Mouse (Mus musculus) forebrain, postnatal 0 days (tissue): ENCODE measurements around the gene Ifit1bl1. TPM values are rescaled to one million over a fixed set of nuclear protein-coding genes. Genes with fewer than 3 reads are reported as not detected.

Experiments
- ATAC-seq: fragments of 200-750 bp; cut with Nextera tagmentation; 2 replicates; pipeline ENCODE4 v1.8.0; 2017; ENCODE audit warnings: mild to moderate bottlenecking, moderate library complexity
- DNase-seq: peaks from one replicate; pipeline ENCODE4 v3.0.0-alpha.2; 2015
- H3K27ac ChIP-seq: fragments of 300-500 bp; sonication (generic); 2 replicates; pipeline ENCODE4 v1.5.1; 2014; ENCODE audit warnings: low read depth, mild to moderate bottlenecking, antibody characterized with exemption, low read length, moderate library complexity, mixed read lengths
- H3K27me3 ChIP-seq: fragments of 300-500 bp; sonication (generic); 2 replicates; pipeline ENCODE4 v1.6.1; 2014; ENCODE audit warnings: mild to moderate bottlenecking, low read length, mixed read lengths; ENCODE audit not compliant: insufficient read depth
- H3K36me3 ChIP-seq: fragments of 300-500 bp; sonication (generic); 2 replicates; pipeline ENCODE4 v1.6.1; 2014; ENCODE audit warnings: mild to moderate bottlenecking, moderate library complexity; ENCODE audit not compliant: insufficient read depth
- H3K4me1 ChIP-seq: fragments of 300-500 bp; sonication (generic); 2 replicates; pipeline ENCODE4 v1.6.1; 2014; ENCODE audit warnings: antibody characterized with exemption; ENCODE audit not compliant: insufficient read depth
- H3K4me2 ChIP-seq: fragments of 300-500 bp; sonication (generic); 2 replicates; pipeline ENCODE4 v1.6.1; 2014; ENCODE audit warnings: low read depth, mild to moderate bottlenecking, moderate library complexity
- H3K4me3 ChIP-seq: fragments of 300-500 bp; sonication (generic); 2 replicates; pipeline ENCODE4 v1.5.1; 2014; ENCODE audit warnings: low read depth, low read length, mixed read lengths
- H3K9ac ChIP-seq: fragments of 300-500 bp; sonication (generic); 2 replicates; pipeline ENCODE4 v1.6.1; 2014; ENCODE audit warnings: mild to moderate bottlenecking
- H3K9me3 ChIP-seq: fragments of 300-500 bp; sonication (generic); 2 replicates; pipeline ENCODE4 v1.6.1; 2016; ENCODE audit warnings: low read length
- CTCF ChIP-seq: sonication (generic); IDR thresholded peaks from 2 replicates; pipeline ENCODE4 v1.5.1; 2016; ENCODE audit warnings: antibody characterized with exemption, control low read depth, low read depth
- WGBS: fragments of 180-500 bp; shearing (Covaris S2); extraction: QIAGEN DNeasy Blood & Tissue Kit; methylation state at CpG from one replicate; pipeline ENCODE4 v1.1.7; 2014; 5-methylcytosine and 5-hydroxymethylcytosine counted together
- polyA plus RNA-seq: library from polyadenylated mRNA; unstranded; fragments of >200 nt; fragmentation: Nextera tagmentation; extraction: Ambion mirVana; gene quantifications from 2 replicates; pipeline ENCODE4 v1.2.1, GENCODE M21; 2015
- total RNA-seq: library from RNA; depleted of rRNA; stranded (reverse); fragments of >200 nt; gene quantifications from 2 replicates; pipeline ENCODE4 v1.2.3, GENCODE M21; 2014

Gene Ifit1bl1
- total and polyA plus RNA-seq, 2 experiments from 2014 or later, result 1.6 to 1.8 TPM

DNA sequence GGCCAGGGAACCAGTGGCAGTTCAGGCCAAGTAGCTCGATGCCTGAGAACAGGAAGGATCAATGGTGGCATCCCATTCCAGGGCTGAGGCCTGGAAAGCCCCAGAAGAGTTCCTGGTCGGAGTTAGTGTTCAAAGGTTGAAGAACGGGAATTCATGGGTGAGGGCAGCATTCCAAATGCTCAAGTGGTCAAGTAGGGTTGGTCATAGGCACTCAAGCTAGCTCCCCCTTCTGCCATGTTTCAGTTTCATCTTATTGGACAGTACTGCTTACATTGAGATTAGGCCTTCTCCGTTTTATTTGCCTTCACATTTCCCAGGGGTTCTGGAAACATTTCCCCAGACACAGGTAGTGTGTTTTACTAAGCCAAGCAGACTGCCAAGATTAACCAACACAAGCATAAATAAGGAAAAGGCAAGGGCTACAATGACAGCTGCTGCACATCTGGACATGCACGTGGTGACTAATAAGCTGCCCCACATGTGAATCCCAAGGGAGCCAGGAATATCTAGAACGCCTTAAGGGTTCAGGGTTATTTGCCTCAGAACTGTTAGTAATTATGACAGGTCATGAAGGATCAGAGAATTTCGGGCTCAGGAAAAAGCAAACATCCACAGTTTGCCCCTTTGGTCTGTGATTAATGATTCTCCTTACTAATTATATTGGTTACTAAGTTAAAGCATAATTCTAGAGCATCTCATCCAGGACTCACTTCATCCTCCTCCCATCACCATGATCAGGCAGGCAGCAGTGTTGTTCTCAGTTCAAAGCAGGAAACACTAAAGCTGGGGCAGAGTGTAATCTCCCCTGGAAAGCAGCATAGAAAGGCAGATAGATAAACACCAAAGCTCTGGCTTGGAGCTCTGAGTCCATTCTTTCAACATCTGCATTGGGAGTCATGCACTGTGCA lies 32.5 kb downstream of the Ifit1bl1 start:
- WGBS, result 88% methylated on average over 7 of the region's 7 CpGs
- no peak overlapping the region for H3K27ac ChIP-seq
- H3K9me3 ChIP-seq, result no peaks in the 10 kb centered on the region
- H3K27me3 ChIP-seq, result no peaks in the 10 kb centered on the region
- H3K4me1 ChIP-seq, result no peaks in the 10 kb centered on the region
- ATAC-seq (no peak), DNase-seq (no peak)
- TF ChIP-seq CTCF, result no peak
- no peaks in the 10 kb centered on the region; the same call in 1 of the 2 replicates for H3K36me3 ChIP-seq
- H3K4me3 ChIP-seq, result no peak overlapping the region
- no peak overlapping the region for H3K9ac ChIP-seq
- H3K4me2 ChIP-seq, result no peak overlapping the region

DNA sequence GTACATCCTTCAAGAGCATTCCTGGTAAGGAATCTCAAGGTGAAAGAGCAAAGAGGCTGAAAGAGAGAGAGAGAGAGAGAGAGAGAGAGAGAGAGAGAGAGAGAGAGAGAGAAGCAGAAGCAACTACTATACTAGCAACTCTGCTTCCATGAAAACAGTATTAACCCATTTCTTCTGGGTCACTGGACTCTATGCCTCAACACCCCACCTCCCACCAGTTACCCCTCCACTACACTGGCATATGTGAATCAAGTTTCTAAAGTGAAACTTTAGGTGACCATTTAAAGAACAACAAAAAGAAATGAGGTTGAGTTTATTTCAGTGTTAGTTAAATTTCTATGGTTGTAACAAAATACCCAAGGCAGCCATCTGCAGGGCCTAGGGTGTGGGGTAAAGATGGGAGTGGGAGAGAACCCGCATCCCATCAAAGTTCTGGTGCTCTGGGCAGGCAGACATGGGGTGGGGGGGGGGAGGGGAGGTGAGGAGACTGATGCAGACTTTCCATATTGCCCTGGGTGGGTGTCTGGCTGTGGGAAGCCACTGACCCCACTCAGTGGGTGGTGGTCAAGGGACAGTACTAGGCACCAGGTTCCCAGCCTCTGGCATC lies 35.5 kb downstream of the Ifit1bl1 start:
- 95% methylated on average over 1 of the region's 1 CpGs for WGBS

DNA sequence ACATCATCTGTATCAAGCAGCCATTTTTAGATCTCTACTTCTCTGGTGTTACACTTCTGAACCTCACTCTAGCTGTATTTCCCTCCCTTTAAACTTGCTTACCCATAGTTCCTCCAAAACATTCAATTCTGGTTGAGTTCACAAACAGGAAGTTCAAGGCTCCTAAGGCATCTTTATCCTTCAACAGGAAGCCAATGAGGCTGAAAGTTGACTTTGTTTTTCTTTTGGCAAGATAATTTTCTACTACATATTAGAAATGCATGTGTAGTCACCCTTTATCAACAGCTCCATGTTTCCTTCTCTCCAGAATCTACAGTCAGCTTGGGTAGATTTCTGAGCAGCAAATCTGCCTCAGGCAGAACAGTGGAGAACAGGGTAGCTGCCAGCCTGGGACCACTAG lies 39.2 kb downstream of the Ifit1bl1 start:
- Histone ChIP-seq H3K27me3 (no peaks in the 10 kb centered on the region), H3K36me3 (no peaks in the 10 kb centered on the region), H3K9me3 (no peaks in the 10 kb centered on the region), H3K4me2 (no peak overlapping the region), H3K4me1 (no peaks in the 10 kb centered on the region), H3K9ac (no peak overlapping the region), H3K27ac (no peak overlapping the region), H3K4me3 (no peak overlapping the region)
- ATAC-seq (no peak), DNase-seq (no peak)
- TF ChIP-seq CTCF, result no peak

More for the DNA sequence above, 35.5 kb downstream of the Ifit1bl1 start:
- H3K36me3 ChIP-seq, result no peaks in the 10 kb centered on the region
- H3K4me3 ChIP-seq, result no peak overlapping the region
- no peaks in the 10 kb centered on the region for H3K27me3 ChIP-seq
- H3K4me1 ChIP-seq, result no peaks in the 10 kb centered on the region
- H3K27ac ChIP-seq, result no peak overlapping the region
- no peak for ATAC-seq
- no peak for DNase-seq
- no peak overlapping the region for H3K9ac ChIP-seq
- H3K9me3 ChIP-seq, result no peaks in the 10 kb centered on the region
- no peak for TF ChIP-seq CTCF
- no peak overlapping the region for H3K4me2 ChIP-seq

DNA sequence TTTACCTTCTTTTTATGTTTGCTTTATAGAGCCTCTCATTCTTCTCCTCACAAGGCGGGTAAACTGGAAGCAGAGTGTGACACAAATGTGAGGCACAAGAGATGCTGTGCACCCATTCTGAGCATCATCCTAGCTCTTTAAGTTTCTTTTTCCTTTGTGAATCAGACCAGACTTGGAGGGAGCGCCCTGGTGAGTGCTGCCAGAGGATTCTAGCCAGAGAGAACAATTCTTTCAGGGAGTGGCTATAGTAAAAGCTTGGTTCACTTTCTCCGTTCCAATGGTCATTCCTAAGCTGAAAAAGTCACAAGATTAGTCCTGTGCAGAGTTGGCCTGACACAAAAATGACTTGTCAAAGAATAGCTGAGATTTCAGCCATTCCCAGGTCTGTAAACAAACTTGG lies 45.1 kb downstream of the Ifit1bl1 start:
- TF ChIP-seq CTCF, result no peak
- Histone ChIP-seq H3K9ac (no peak overlapping the region), H3K27me3 (no peaks in the 10 kb centered on the region), H3K4me3 (no peak overlapping the region), H3K4me2 (no peak overlapping the region), H3K4me1 (no peaks in the 10 kb centered on the region), H3K36me3 (no peaks in the 10 kb centered on the region), H3K9me3 (no peaks in the 10 kb centered on the region), H3K27ac (no peak overlapping the region)
- 71% methylated on average over 3 of the region's 3 CpGs for WGBS
- no peak for DNase-seq
- ATAC-seq, result no peak

DNA sequence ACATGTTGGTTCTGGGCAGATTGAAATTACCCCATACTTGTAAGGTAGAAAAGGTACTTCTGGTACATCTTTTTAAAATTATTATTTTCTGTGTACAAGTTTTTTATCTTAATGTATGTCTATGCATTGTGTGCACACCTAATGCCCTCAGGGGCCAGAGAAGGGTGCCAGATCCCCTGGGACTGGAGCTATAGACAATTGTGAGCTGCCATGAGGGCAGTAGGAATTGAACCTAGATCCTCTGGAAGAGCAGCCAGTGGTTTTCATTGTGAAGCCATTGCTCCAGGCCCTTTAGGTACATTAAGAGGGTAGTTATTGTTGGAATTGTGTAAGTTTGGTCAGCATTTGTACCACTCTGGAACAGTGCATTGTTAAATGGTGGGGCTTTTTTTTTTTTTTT lies 47.7 kb downstream of the Ifit1bl1 start:
- no peak for DNase-seq
- no peak overlapping the region for H3K27ac ChIP-seq
- no peak overlapping the region for H3K4me2 ChIP-seq
- H3K4me1 ChIP-seq, result no peaks in the 10 kb centered on the region
- no peak overlapping the region for H3K9ac ChIP-seq
- H3K9me3 ChIP-seq, result no peaks in the 10 kb centered on the region
- H3K27me3 ChIP-seq, result no peaks in the 10 kb centered on the region; the same call in 1 of the 2 replicates
- H3K4me3 ChIP-seq, result no peak overlapping the region
- ATAC-seq, result no peak
- TF ChIP-seq CTCF, result no peak
- H3K36me3 ChIP-seq, result no peaks in the 10 kb centered on the region

DNA sequence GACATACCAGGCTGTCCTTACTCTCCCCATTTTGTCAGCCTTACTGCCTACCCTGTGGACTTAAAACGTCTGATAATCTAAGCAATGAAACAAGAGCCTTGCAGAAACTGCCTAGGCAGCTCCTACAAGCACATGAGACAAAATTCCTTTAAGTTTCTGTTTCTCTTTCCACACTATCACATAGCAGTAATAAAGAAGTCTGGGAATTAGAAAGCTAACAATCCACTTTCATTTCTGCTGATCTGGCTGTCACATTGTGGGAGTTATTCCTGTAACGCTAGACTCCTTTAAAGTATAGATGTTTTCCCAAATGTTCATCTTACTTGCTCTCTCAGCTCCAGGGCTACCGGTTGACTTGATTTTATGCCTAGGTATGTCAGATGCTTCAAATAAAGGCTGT lies 48.2 kb downstream of the Ifit1bl1 start:
- Histone ChIP-seq H3K27me3 (no peaks in the 10 kb centered on the region; the same call in 1 of the 2 replicates), H3K9me3 (no peaks in the 10 kb centered on the region), H3K4me3 (no peak overlapping the region), H3K36me3 (no peaks in the 10 kb centered on the region), H3K27ac (0 out of 2 replicates have a peak overlapping the region, but pooled peaks have one; percentile 17), H3K4me1 (no peaks in the 10 kb centered on the region), H3K4me2 (no peak overlapping the region), H3K9ac (peak overlapping the region; percentile 4; the same call in 1 of the 2 replicates)
- no peak for TF ChIP-seq CTCF
- ATAC-seq, result no peak
- no peak for DNase-seq
- WGBS, result 65% methylated on average over 3 of the region's 3 CpGs

DNA sequence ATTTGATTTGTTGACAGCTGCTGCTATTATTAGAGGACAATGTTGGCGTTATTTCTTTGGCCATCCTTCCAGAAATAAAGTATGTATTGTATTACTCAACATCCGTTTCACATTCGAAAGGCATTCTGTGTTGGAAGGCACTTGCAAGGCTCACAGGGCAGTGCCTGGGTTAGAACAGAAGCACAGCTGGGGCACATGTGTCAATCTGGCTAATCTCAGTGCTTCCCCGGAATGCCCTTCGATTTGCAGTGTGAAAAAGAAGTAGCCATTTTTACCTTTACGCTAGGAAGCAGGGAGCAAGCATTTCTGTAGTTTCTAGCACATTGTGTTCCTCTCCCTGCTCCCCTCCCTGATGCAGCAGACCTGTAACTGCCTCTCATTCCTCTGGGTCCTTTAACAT lies 48.7 kb downstream of the Ifit1bl1 start:
- Histone ChIP-seq H3K4me2 (peak overlapping the region; percentile 16), H3K9ac (peak overlapping the region; percentile 4; the same call in 1 of the 2 replicates), H3K27ac (0 out of 2 replicates have a peak overlapping the region, but pooled peaks have one; percentile 17), H3K4me3 (no peak overlapping the region), H3K36me3 (no peaks in the 10 kb centered on the region), H3K27me3 (no peaks in the 10 kb centered on the region; the same call in 1 of the 2 replicates), H3K9me3 (no peaks in the 10 kb centered on the region), H3K4me1 (no peaks in the 10 kb centered on the region)
- DNase-seq (no peak), ATAC-seq (no peak)
- 49% methylated on average over 6 of the region's 6 CpGs for WGBS
- TF ChIP-seq CTCF, result no peak
